Mouse (Mus musculus): ENCODE measurements around the gene Inpp5e.

Inpp5e gene

DNA sequence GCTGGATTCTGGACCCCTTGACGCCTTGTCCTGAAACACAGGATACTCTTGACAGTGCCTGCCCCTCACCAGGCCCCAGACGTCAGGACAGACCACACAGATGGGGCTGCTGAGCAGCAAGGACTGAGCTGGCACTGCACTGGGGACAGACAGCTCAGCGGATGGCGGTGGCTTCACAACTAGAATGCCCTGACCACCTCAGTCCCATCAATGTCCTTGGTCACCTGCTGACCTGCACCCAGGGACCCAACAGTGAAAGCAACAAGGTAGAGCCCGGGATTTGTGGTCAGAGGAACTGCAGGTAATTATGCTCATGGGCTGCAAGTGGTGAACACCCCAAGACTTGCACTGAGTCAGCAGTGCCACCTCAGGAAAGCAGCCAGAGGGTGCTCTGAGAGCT is 46.0 kb downstream of the Inpp5e start:
- DNase-seq (ENCODE audit: low spot score in 2 of 2): no peak

DNA sequence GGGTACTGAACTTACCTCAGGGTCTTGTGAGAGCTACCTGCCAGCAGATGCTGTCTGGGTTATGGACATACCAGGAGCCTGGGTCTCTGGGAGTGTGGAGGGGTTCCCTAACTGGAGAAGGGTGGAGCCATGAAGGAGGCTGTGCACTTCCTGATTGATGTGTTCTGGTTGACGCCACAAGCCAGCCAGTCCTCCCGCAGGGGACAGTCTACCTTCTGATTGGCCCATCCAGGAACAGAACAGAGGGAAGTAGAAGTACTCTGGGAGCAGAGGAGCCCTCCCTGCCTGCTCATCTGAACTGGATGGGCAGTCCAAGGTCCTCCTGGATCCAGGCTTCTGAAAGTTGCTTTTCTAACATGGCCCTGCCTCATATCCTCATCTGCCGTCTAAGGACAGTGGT is 48.2 kb downstream of the Inpp5e start, which contains the start of gene Card9:
Gene Card9 (minus strand): TSS at position 147 of the 400 bp plus-strand sequence.
- peak in 1 of 2 experiments; percentile 43 for DNase-seq (ENCODE audit: low spot score in 2 of 2)

DNA sequence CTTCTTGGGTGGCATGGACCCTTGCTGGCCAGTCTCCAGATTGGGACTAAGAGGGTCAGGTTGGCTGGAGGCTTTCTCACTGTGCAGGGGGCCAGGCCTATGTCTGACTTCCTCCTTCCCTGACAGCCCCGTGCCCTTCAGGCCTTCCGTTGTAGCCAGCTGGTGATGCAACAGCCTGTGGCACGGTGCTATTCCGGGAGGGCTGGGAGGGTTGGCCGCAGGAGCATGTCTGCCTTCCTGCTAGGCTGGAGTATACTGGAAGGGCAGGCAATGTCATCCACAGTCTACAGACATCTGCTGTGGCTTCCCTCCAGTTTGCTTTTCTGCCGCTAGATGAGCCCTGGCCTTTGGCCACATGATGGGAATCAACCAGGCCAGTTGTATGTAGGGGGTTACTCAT is 49.0 kb downstream of the Inpp5e start:
- DNase-seq (ENCODE audit: low spot score in 2 of 2): peak in 1 of 2 experiments; percentile 60

DNA sequence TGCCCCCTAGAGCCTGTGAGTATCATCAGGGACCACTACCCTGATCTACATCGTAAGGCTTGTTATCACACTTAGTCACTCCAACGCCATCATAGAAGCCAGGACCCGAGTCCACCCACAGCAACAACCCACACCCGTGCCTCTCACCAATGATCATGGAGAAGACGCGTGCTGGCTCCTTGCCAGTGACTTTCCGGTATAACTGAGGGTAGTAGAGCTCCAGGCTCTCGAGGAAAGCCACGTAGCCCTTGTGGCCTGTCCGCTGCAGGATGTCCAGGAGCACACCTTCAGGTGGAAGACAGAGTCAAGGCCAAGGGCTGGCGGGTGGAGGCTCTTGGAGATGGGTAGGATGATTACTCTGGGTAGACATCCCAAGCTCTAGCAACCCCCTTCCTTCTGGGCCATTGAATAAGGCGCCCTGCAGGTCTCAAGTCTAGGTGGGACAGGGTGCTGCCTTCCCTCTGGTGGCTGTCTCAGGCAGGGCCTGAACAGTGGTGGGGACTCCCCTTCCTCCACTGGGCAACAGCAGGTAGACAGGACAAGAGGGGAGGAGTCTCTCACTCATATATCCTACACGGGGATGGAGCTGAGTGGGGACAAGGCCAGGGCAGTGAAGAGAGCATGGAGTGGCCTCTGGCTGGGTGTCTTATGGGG is 50.2 kb downstream of the Inpp5e start:
- peak in 1 of 2 experiments; percentile 37 for DNase-seq (ENCODE audit: low spot score in 2 of 2)

DNA sequence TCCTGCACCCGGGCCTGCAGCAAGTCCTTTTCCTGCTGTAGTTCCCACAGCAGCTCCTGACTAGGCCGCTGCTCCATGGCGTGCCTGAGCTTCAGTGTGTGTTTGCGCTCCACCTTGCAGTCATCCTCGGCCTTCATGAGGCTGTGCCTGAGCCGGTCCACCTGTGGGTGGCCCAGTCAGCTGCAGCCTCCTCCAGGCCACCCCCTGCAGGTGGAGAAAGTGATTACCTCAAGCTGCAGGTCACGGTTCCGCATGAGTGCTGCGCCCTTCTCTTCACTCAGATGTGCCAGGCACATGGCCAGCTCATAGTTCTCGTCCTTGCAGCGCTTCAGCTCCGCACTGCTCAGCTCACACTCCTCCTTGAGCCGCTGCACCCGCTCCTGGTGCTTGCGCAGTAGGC is 51.5 kb downstream of the Inpp5e start:
- DNase-seq (ENCODE audit: low spot score in 2 of 2): no peak

DNA sequence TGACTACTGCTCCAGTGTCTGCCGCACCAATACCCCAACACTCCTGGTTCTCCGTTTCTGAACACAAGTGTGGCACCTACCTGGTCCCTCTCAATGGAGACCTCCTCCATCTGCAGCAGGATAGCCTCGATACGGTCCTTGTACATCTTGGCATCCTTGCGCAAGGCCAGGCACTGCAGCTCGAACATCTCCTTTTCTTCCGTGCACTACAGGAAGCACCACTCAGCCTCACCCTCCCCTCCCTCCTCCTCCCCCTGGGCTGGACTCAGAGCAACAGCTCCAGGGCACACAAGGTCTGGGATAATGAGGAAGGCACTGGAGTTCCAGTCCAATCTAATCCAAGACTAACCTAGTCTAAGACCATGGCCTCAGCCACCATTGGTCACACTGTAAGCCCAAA is 52.3 kb downstream of the Inpp5e start:
- no peak for DNase-seq (ENCODE audit: low spot score in 2 of 2)

DNA sequence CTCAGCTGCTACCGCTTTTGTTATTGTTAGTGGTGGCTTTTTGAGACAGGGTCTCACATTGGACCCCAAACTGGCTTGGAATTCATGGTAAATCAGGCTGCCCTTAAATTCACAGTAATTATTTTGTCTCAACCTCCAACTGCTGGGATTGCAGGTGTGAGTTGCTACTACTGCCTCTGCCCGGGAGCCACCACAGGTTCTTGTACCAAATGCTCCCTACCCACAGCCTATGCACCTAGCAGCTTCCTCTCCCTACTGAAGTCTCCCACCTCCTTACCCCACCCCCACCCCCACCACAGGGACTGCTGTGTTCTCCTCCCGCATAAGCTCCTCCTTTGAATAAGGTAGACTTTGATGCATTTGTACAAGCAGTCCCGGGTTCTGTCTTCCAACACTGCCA is 52.8 kb downstream of the Inpp5e start:
- DNase-seq (ENCODE audit: low spot score in 2 of 2): no peak

DNA sequence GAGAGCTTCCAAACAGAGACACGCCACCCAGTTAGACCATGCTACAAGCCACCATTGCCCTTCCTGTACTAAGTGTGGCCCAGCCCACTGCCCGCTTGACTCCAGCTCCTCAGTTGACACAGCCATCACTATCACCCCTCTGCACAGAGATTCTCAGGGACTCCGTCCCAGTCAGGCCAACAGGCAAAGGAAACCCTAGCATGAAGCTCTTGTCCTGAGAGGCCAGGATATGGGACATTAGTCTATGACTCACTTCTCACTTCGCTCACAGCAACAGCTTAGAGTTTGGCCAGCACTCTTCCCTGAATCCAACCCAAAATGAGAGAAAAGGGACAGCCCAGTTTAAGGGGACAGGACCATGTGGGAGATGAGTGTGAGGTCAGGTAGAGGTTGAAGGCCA is 54.6 kb downstream of the Inpp5e start:
- no peak for DNase-seq (ENCODE audit: low spot score in 2 of 2)

DNA sequence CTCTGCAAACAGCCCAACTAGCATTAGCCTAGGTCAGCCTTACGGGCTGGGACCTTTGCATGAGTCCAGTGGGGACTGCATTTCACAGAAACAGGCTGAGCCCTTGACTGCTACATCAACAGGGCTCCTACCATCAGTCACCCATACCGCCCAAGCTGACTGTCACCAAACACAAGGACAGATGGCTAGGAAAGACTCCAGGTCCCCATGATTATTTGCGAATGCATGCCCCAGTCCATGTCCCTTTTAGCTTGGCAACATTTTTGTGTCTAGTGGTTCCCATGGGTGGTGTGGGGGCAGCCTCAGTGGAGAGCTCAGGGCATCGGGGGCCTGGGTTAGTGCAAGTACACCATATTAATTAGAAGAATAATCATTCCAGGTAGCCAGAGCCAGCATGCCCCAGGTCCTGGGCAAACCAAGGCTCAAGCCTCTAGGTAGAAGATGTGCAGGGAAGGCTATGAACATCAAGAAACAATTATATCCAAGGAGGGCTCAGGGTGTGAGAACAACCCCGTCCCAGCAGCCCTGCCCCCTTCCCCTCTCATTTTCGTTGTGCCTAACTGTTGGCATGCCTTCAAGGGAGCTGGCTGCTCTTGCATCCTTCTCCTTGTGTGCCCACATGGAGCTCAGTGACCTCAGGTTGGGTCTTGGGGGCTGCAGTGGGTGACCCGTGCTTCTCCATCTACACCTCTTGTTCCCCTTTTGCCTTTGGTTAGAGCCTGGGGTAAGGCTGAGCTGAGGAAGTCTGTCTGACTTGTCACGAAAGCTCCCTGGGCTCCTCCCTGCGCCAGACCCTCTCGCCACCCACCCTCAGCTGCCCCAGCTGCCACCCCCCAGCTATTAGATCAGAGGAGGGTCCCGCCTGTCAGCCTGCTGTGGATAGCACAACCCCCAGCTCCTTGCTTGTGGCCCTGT is 55.7 kb downstream of the Inpp5e start:
- peak; percentile 25 to 39 for DNase-seq (ENCODE audit: low spot score in 2 of 2)

DNA sequence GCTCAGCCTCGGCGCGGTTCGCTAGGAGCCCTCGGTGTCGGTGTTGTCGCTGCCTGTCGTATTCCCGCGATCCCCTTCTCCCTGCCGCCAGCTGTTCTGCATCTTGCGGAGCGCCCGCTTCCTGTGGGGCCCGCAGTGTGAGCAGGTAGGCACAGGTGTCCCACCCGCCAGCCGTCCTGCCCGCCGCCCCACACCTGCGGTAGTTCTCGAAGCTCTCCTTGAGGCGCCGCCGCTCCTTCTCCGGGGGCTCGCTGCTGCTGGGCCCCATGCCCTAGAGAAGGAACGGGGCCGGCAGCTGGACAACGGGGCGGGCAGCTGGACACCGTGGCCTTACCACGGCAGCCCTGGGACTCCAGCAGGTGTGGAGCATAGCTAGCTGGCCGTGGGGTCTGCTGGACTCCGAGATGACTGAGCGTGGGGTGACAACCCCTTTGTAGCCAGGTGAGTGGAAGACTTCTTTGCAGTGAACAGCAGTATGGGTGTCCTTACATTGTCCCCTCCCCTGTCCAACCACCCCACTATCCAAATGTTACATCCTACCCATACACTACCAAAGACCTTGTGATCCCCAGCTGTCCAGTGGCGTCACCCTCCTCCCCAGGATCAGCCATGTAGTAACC is 56.6 kb downstream of the Inpp5e start:
- peak in 1 of 2 experiments; percentile 76 for DNase-seq (ENCODE audit: low spot score in 2 of 2)

DNA sequence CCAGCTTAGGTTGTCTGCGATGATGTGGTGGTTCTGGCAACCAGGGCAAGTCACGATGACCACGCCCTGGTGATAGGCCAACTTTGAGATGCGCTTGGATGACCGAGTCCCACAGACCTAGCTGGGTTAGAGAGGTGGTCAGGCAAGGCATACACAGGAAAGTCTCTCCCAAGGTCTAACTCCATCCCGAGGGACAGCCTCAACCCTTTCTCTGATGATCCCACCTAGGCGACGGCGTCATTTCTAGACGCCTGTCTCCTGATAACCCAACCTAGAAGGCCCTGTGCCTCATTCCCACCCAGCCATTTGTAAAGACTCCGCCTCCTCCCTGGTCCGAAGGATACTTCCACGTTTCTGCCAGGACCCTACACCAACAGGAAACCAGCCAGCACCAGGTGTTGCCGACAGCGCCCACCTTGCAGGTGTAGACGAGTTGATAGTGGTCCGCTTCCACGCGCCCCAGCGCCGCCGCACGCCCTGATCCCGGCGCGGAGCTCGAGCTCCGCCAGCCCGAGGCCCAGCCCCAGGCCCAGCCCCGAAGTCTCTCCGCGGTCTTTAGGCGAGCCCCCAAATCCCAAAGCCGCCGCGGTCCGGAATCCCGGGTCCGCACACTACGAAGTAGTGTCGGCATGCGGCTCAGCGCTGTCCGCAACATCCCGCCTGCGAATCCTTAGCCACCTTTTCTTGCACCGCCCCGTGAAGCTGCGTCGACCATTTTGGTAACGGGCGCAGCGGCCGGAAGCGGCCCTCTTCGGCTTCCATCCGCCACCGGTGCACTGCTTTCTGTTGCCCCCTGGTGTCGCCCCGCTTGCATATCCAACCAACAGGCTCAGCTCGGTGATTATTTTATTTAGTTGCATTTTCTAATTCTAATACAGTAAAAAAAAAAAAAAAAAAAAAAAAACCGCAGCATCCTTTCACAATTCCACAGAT is 57.4 kb downstream of the Inpp5e start, which contains the start of gene Dnlz:
Gene Dnlz (minus strand): TSS at position 753 of the 933 bp plus-strand sequence.
- DNase-seq (ENCODE audit: low spot score in 2 of 2): peak; percentile 95 to 96

DNA sequence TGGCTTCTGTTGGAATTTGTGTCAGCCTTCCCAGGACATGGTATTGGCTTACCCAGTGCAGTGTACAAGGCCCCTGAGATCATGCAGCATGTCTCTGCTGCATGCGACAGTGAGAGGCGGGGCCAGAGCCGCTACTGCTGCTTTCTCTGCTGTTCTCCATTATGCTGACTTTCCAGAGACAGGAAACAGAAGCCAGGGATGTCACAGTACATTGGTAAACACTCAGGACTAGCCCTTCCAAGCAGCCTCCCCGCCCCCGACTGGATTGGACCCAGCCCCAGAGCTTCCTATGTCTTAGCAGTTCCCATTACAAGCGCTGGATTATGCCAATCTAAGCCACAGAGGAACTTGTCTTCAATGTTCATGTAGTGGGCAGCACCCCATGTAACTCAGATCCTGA is 60.8 kb downstream of the Inpp5e start:
- DNase-seq (ENCODE audit: low spot score in 2 of 2): no peak

All from right cerebral cortex, postnatal 10 days (tissue).